Mouse (Mus musculus): ENCODE measurements around the gene S1pr5.

DNA sequence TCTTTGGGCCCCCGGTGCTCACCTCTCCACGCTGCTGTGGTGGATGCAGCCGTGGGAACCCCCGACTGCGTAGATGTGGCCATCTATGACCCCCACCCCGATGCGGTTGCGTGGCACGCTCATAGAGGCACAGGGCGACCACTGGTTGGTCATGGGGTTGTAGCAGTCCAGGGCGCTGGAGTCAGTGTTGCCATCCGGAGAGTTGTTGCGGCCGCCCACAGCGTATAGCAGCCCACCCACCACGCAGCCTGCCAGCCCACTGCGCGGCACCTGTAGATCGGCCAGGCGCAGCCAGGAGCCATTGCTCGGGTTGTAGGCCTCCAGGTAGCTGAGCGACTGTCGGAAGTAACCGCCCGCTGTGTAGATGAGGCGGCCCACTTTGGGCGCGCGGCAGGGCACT is 14.9 kb downstream of the S1pr5 start:
- TF ChIP-seq EP300 (IDR thresholded peaks at IDR 0.05) (no peak), CTCF (IDR thresholded peaks at IDR 0.05) (no peak)

Measured in lung, postnatal 0 days (tissue).